Mouse (Mus musculus) megakaryocyte, adult 5-6 weeks (primary cell): ENCODE data around the gene Rps27. TPM values are rescaled to one million over a fixed set of nuclear protein-coding genes. Genes with fewer than 3 reads are reported as not detected.

Source experiments
- ATAC-seq: 2 replicates; pipeline ENCODE4 v1.8.0; 2016; ENCODE audit warnings: mild to moderate bottlenecking, inconsistent platforms; ENCODE audit not compliant: poor library complexity, severe bottlenecking
- total RNA-seq, 2 experiments: library from RNA; stranded (forward) in 1 of 2; stranded (reverse) in 1 of 2; fragments of 153-499, 151-499 nt in 1 of 2; fragments of 221-1000, 200-1000 nt in 1 of 2; gene quantifications; 2 replicates each; pipeline versions ENCODE4 v1.2.3 to v1.2.4; 2015 to 2017

The Rps27 gene
- total RNA-seq, 2 experiments from 2014 or later, result 2,783 to 5,330 TPM

DNA sequence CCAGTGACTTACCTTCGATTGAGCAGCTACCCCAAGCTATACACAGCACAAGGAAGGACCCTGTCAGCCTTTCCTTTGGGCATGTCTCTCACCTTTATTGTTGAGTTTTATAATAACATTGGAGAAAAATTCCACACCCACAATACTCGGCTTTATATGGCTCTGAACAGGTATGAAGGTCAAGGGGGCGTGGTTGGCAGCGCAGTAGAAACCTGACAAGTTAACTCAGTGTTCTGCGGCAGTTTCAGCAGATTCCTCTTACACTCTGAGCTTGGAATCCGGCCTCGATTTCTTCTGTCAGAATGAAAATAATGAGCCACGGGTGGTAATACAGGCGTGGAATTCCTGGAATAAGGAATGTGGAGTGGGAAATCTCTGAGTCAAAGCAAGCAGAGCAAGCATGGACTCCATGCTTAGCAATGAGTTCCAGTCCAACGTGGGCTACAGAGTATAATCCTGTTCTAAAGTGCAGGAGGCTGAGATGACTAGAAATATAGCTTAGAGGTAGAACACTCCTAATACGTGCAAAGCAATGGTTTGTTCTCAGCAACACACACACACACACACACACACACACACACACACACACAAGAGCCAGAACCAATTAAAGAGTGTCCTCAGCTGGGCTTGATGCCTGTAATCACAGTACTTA, 22.5 kb downstream of the Rps27 start:
- no peak for ATAC-seq

- ATAC-seq, result no peak
These were observed 29.9 kb downstream of the Rps27 start for GRCm38 (mm10) chr3:90183581-90183980.

DNA sequence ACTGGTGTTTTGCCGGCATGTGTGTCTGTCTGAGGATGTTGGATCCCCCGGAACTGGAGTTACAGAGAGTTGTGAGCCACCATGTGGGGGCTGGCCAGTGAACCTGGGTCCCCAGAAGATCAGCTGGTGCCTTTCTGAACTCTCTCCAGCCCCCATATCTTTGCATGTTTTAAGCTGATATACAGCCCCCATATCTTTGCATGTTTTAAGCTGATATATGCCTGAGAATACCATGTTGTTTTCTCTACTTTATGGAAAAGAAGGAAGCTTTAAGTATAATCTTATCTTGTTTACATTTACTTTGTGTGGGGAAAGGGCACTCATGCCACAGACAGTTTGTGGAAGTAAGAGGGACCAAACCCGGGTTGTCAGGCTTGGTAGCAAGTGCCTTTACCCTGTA, 33.9 kb downstream of the Rps27 start:
- no peak for ATAC-seq

Other genes starting within 250 kb of the Rps27 start
- gene Hax1, start 214.9 kb downstream of the Rps27 start, total RNA-seq (2015), result 97.5 and 114 TPM in 2 replicates
- 48.8 and 50.8 TPM in 2 replicates for gene Hax1, start 214.9 kb downstream of the Rps27 start, total RNA-seq (2017)
- 46.7 and 50.9 TPM in 2 replicates for gene 4933434E20Rik, start 162.0 kb downstream of the Rps27 start, total RNA-seq (2015)
- gene 4933434E20Rik, start 162.0 kb downstream of the Rps27 start, total RNA-seq (2017), result 39.0 and 55.0 TPM in 2 replicates
- gene Ubap2l, start 161.0 kb downstream of the Rps27 start, total RNA-seq (2015), result 134 and 144 TPM in 2 replicates
- gene Ubap2l, start 161.0 kb downstream of the Rps27 start, total RNA-seq (2017), result 99.6 and 101 TPM in 2 replicates
- gene Tpm3, start 141.0 kb downstream of the Rps27 start, total RNA-seq (2015), result 637 and 647 TPM in 2 replicates
- 1,137 and 1,174 TPM in 2 replicates for gene Tpm3, start 141.0 kb downstream of the Rps27 start, total RNA-seq (2017)
- gene Nup210l, start 109.5 kb downstream of the Rps27 start, total RNA-seq (2015), result 0.93 and 1.3 TPM in 2 replicates
- 0.55 and 0.89 TPM in 2 replicates for gene Nup210l, start 109.5 kb downstream of the Rps27 start, total RNA-seq (2017)
- gene Rab13, start within 50 bp of the Rps27 start, total RNA-seq (2015), result 0.47 and 0.78 TPM in 2 replicates
- 2.3 and 2.6 TPM in 2 replicates for gene Rab13, start within 50 bp of the Rps27 start, total RNA-seq (2017)
- 81.2 and 84.5 TPM in 2 replicates for gene Jtb, start 17.9 kb upstream of the Rps27 start, total RNA-seq (2015)
- gene Jtb, start 17.9 kb upstream of the Rps27 start, total RNA-seq (2017), result 32.8 and 37.5 TPM in 2 replicates
- gene Creb3l4, start 29.9 kb upstream of the Rps27 start, total RNA-seq (2015), result 0.67 TPM in 1 of 2 replicates, not detected in the other
- gene Creb3l4, start 29.9 kb upstream of the Rps27 start, total RNA-seq (2017), result 0.37 TPM in 1 of 2 replicates, not detected in the other
- 20.9 and 23.7 TPM in 2 replicates for gene Slc39a1, start 34.5 kb upstream of the Rps27 start, total RNA-seq (2015)
- 38.3 and 44.1 TPM in 2 replicates for gene Slc39a1, start 34.5 kb upstream of the Rps27 start, total RNA-seq (2017)
- 48.1 and 49.5 TPM in 2 replicates for gene Crtc2, start 40.5 kb upstream of the Rps27 start, total RNA-seq (2015)
- gene Crtc2, start 40.5 kb upstream of the Rps27 start, total RNA-seq (2017), result 11.3 and 19.4 TPM in 2 replicates
- 30.8 and 38.1 TPM in 2 replicates for gene Dennd4b, start 51.5 kb upstream of the Rps27 start, total RNA-seq (2015)
- 20.0 and 21.2 TPM in 2 replicates for gene Dennd4b, start 51.5 kb upstream of the Rps27 start, total RNA-seq (2017)
- 91.6 and 110 TPM in 2 replicates for gene Gatad2b, start 79.5 kb upstream of the Rps27 start, total RNA-seq (2015)
- 25.3 and 33.5 TPM in 2 replicates for gene Gatad2b, start 79.5 kb upstream of the Rps27 start, total RNA-seq (2017)
- gene Slc27a3, start 176.3 kb upstream of the Rps27 start, total RNA-seq (2015), result 0.21 and 0.33 TPM in 2 replicates
- gene Slc27a3, start 176.3 kb upstream of the Rps27 start, total RNA-seq (2017), result 1.1 and 3.0 TPM in 2 replicates
- 13.7 and 14.7 TPM in 2 replicates for gene Ints3, start 220.0 kb upstream of the Rps27 start, total RNA-seq (2015)
- gene Ints3, start 220.0 kb upstream of the Rps27 start, total RNA-seq (2017), result 14.9 and 20.5 TPM in 2 replicates